Mouse (Mus musculus) embryonic facial prominence, embryonic 14.5 days (tissue): ENCODE data around the gene Steap3. TPM values are rescaled to one million over a fixed set of nuclear protein-coding genes. Genes with fewer than 3 reads are reported as not detected.

ENCODE experiments used
- ATAC-seq: fragments of 200-750 bp; cut with Nextera tagmentation; 2 replicates; pipeline ENCODE4 v1.8.0; 2017; ENCODE audit warnings: low read depth, moderate number of reproducible peaks, moderate TSS enrichment
- DNase-seq: peaks from one replicate; pipeline ENCODE4 v3.0.0-alpha.2; 2015; ENCODE audit warnings: low spot score
- H3K27ac ChIP-seq: fragments of 300-500 bp; sonication (generic); replicated peaks from 2 replicates; pipeline ENCODE4 v1.5.1; 2014; ENCODE audit warnings: low read depth, mild to moderate bottlenecking, low read length, moderate library complexity
- H3K27me3 ChIP-seq: fragments of 300-500 bp; sonication (generic); replicated peaks from 2 replicates; pipeline ENCODE4 v1.6.1; 2014; ENCODE audit warnings: low read length; ENCODE audit not compliant: control insufficient read depth, insufficient read depth
- H3K36me3 ChIP-seq: fragments of 300-500 bp; sonication (generic); 2 replicates; pipeline ENCODE4 v1.6.1; 2014; ENCODE audit warnings: low read length, mixed read lengths; ENCODE audit not compliant: control insufficient read depth, insufficient read depth
- H3K4me1 ChIP-seq: fragments of 300-500 bp; sonication (generic); 2 replicates; pipeline ENCODE4 v1.6.1; 2014; ENCODE audit warnings: antibody characterized with exemption, low read length; ENCODE audit not compliant: control insufficient read depth, insufficient read depth
- H3K4me2 ChIP-seq: fragments of 300-500 bp; sonication (generic); 2 replicates; pipeline ENCODE4 v1.6.1; 2014; ENCODE audit warnings: low read depth, mild to moderate bottlenecking, low read length, moderate library complexity, mixed read lengths
- H3K4me3 ChIP-seq: fragments of 300-500 bp; sonication (generic); 2 replicates; pipeline ENCODE4 v1.5.1; 2014; ENCODE audit warnings: low read depth, mild to moderate bottlenecking, low read length
- H3K9ac ChIP-seq: fragments of 300-500 bp; sonication (generic); 2 replicates; pipeline ENCODE4 v1.6.1; 2014; ENCODE audit warnings: low read depth, mild to moderate bottlenecking, low read length, moderate library complexity, mixed read lengths
- H3K9me3 ChIP-seq: fragments of 300-500 bp; sonication (generic); 2 replicates; pipeline ENCODE4 v1.6.1; 2016; ENCODE audit warnings: low read length; ENCODE audit not compliant: control insufficient read depth
- WGBS: fragments of 180-500 bp; shearing (Covaris S2); extraction: QIAGEN DNeasy Blood & Tissue Kit; methylation state at CpG from one replicate; pipeline ENCODE4 v1.1.7; 2014; 5-methylcytosine and 5-hydroxymethylcytosine counted together
- polyA plus RNA-seq: library from polyadenylated mRNA; unstranded; fragments of >200 nt; fragmentation: Nextera tagmentation; extraction: Ambion mirVana; gene quantifications from 2 replicates; pipeline ENCODE4 v1.2.1, GENCODE M21; 2014

Gene Steap3
- polyA plus RNA-seq, 1 experiment from 2014 or later = 12.9 TPM

DNA sequence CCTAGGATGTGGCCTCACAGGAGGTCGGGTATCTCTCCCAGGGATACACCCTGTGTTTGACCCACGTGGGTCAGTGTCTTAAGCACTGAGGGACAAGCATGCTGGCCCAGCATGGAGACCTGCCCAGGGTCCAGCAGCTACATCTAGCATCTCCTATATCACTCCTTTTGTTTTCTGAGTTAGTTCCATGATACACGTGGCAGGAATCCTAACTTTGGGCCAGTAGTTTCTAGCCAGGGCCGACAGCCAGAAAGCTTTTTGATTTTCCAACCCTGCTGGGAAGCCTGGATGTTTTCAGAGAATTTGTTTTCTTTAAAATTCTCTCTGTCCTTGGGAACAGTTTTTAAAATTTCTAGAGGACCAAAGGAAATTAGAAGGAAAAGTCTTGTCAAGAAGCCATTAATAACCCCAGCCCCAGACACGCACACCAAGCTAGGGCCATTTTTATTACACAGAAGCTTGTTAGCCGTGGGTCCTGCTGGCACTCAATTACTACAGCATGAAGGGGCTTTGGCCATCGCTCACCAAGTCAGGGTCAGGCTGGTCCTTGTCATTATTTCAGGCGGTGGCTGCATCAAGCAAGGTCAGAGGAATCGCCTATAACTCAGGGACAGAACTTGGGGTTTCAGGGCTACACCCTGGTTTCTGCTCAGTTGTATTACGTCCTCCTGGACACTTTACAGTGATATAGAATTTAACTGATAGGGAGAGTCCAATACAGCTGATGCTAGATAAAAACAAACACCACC is 42.6 kb downstream of the Steap3 start:
- DNase-seq (no peak), ATAC-seq (no peak)
- no peak overlapping the region for H3K4me2 ChIP-seq
- H3K36me3 ChIP-seq = no peaks in the 10 kb centered on the region
- no peaks in the 10 kb centered on the region for H3K27me3 ChIP-seq
- H3K27ac ChIP-seq = no peak overlapping the region
- WGBS = 75% methylated on average over 10 of the region's 10 CpGs
- peaks cover 4% of the 10 kb centered on the region; the same call in 1 of the 2 replicates for H3K4me1 ChIP-seq
- H3K9ac ChIP-seq = no peak overlapping the region
- H3K9me3 ChIP-seq = no peaks in the 10 kb centered on the region
- no peak overlapping the region for H3K4me3 ChIP-seq

DNA sequence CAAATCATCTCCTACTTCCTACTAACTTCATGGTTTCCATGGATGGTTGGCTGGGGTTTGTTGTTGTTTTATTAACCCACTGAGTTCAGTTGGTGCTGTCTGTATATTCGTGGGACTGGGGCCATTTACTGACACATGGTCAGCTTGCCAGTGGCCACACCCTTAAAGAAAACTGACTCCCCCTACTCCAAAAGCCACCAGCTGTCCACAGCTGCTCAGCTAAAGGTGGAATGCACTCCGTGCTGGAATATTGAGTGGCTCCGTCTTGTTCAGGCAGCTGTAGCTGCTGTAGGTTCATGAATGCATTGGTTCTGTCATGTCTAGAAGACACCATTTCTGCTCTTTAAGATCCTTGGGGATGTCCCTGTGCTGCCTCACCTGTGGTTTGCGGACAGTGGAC is 48.9 kb downstream of the Steap3 start:
- no peaks in the 10 kb centered on the region for H3K27me3 ChIP-seq
- no peaks in the 10 kb centered on the region for H3K36me3 ChIP-seq
- no peaks in the 10 kb centered on the region for H3K4me1 ChIP-seq
- H3K27ac ChIP-seq = no peak overlapping the region
- ATAC-seq = no peak; the same call in 1 of the 2 replicates
- peak; percentile 56 for DNase-seq
- no peak overlapping the region for H3K9ac ChIP-seq
- H3K9me3 ChIP-seq = no peaks in the 10 kb centered on the region
- WGBS = 60% methylated on average over 4 of the region's 4 CpGs
- H3K4me2 ChIP-seq = no peak overlapping the region
- no peak overlapping the region for H3K4me3 ChIP-seq

DNA sequence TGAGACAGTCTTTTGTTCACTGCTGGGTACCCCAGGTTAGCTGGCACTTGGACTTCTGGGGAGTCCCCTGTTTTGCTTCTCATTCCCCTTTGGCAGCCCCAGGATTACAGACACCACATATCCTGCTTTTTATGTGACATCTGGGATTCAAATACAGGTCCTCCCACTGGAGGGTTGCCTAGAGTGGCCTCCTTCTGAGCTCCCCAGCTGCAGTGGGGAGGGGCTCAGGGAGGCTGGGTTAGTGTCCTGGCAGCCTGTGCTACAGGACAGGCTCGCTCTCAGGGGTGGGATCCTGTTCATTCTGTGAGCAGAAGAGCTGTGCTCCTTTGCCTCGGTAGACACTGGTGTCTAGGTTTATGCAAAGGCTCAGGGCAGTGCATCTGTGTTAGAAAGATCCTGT is 51.2 kb downstream of the Steap3 start:
- no peak overlapping the region for H3K4me3 ChIP-seq
- H3K27me3 ChIP-seq = no peaks in the 10 kb centered on the region
- DNase-seq (peak; percentile 29), ATAC-seq (no peak)
- H3K27ac ChIP-seq = no peak overlapping the region
- H3K4me1 ChIP-seq = no peaks in the 10 kb centered on the region
- no peaks in the 10 kb centered on the region for H3K9me3 ChIP-seq
- H3K9ac ChIP-seq = no peak overlapping the region
- no peaks in the 10 kb centered on the region for H3K36me3 ChIP-seq
- WGBS = 35% methylated on average over 2 of the region's 2 CpGs
- no peak overlapping the region for H3K4me2 ChIP-seq

DNA sequence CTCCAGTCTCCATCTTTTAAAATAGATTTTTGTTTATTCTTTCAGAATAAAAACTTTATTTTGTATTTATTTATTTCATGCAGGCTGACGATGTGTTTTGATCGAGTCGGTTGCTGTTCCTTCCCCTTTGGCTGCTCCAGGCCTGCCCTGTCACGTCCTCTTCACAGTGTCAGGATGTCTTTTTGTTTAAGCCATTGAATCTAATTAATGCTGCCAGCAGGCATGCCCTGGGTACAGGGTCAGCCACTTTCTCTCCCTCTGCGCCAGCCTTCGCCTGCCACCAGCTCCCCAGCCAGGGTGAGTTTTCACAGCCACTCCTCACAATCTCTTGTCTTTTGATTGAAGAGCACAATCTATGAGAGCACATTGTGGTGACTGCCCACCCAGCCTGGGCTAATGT is 51.7 kb downstream of the Steap3 start:
- Histone ChIP-seq H3K4me1 (no peaks in the 10 kb centered on the region), H3K36me3 (no peaks in the 10 kb centered on the region), H3K9me3 (no peaks in the 10 kb centered on the region), H3K27ac (no peak overlapping the region), H3K9ac (no peak overlapping the region), H3K4me2 (no peak overlapping the region), H3K27me3 (no peaks in the 10 kb centered on the region), H3K4me3 (no peak overlapping the region)
- DNase-seq (no peak), ATAC-seq (no peak)
- 65% methylated on average over 6 of the region's 6 CpGs for WGBS

DNA sequence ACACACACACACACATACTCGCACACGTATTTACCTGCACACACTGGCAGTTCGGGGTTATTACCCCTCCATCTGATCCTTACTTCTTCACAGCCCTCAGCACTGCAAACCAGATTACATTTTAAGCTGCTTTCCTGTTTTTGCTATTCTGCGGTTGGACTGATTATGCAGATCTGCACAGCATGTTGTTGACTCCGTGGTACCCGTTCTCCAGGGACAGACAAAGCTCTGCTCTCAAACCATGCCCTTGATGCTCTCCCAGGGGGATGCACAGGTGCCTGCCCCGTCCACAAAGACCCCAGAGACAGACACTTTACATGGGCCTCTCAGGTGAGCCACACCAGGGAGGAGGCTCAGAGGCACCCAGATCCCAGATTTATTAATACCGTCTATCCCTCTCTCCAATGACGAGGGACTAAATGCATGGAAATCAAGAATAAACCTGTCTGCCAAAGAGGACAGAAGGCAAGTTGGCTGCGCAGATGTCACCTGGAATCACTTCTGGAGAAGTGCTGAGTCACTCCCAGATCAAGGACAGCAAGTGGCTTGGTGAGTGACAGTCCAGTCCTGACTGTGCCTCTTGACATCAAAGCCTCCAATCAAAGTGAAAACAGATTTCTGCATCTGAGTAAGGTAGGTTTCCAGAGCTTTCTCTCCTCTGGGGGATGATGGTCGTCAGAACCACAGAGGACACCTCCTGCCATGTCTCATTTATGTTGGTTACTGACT is 63.8 kb downstream of the Steap3 start:
- Histone ChIP-seq H3K36me3 (no peaks in the 10 kb centered on the region), H3K4me2 (no peak overlapping the region), H3K9ac (no peak overlapping the region), H3K27ac (no peak overlapping the region), H3K27me3 (no peaks in the 10 kb centered on the region), H3K4me1 (no peaks in the 10 kb centered on the region), H3K4me3 (no peak overlapping the region), H3K9me3 (no peaks in the 10 kb centered on the region)
- ATAC-seq = no peak
- DNase-seq = no peak
- WGBS = 64% methylated on average over 11 of the region's 11 CpGs

DNA sequence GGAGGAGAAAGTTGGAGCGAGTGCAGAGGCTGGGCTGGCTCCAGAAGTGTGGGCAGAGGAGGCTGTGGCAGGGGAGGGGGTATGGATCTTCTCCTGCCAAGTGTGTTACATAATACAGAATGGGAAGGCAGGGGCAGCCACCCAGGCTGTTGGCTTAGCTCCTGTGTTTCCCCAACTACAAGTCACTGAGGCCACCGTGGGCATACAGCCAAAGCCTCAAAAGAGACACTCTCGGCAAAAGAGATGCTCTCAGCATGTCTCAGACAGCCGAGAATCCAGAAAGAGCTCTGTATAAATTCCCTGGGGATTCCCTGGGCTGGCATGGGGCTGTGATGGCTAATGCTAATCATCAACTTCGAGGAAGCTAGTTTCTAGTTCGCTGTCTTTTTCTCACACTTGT is 64.9 kb downstream of the Steap3 start:
- Histone ChIP-seq H3K9ac (no peak overlapping the region), H3K9me3 (no peaks in the 10 kb centered on the region), H3K27me3 (no peaks in the 10 kb centered on the region), H3K27ac (no peak overlapping the region), H3K4me3 (no peak overlapping the region), H3K4me1 (no peaks in the 10 kb centered on the region), H3K36me3 (no peaks in the 10 kb centered on the region), H3K4me2 (no peak overlapping the region)
- ATAC-seq (no peak), DNase-seq (peak; percentile 88)
- 38% methylated on average over 6 of the region's 6 CpGs for WGBS

DNA sequence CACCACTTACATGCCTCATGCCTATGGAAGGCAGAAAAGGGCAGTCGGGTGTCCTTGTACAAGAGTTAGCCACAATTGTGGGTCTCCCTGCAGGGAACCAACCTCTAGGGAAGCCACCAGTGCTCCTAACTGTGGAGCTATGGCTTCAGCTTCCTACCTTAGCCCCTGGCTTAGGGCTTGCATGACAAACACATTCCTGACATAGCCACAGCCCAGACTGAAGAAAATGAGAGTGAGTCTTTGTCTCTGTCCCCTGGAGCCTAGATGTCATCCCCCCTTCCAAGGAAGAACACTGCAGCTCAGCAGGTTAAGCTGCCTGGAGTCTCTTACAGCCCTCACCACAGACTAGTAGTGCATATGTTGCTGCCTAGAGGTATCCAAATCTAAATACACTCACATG is 67.7 kb downstream of the Steap3 start:
- Histone ChIP-seq H3K9me3 (no peaks in the 10 kb centered on the region), H3K4me2 (no peak overlapping the region), H3K4me1 (no peaks in the 10 kb centered on the region), H3K9ac (no peak overlapping the region), H3K4me3 (no peak overlapping the region), H3K27me3 (no peaks in the 10 kb centered on the region), H3K27ac (no peak overlapping the region), H3K36me3 (no peaks in the 10 kb centered on the region)
- ATAC-seq = no peak
- 29% methylated on average over 1 of the region's 1 CpGs for WGBS
- DNase-seq = no peak

DNA sequence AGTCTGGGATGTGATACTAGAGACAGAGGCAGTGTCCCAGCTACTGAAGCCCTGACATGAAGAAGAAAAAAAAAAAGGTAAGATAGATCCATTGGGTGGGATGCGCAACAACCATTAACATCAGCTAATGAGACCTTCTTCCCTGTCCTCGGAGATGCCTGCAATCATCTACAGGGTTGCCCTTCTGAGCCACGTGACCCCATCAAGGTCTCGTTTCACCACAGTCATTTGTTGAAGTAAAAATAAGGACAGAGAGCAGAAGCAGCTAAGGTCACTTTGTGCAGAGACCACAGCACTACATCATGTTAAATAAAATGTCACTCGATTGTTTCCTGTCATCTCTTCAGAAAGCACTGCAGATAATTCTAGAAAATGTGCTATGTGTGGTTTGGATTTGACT is 68.7 kb downstream of the Steap3 start:
- no peak overlapping the region for H3K4me2 ChIP-seq
- H3K27ac ChIP-seq = no peak overlapping the region
- H3K4me1 ChIP-seq = no peaks in the 10 kb centered on the region
- no peaks in the 10 kb centered on the region for H3K9me3 ChIP-seq
- H3K27me3 ChIP-seq = no peaks in the 10 kb centered on the region
- no peaks in the 10 kb centered on the region for H3K36me3 ChIP-seq
- no peak for DNase-seq
- H3K4me3 ChIP-seq = no peak overlapping the region
- 77% methylated on average over 5 of the region's 5 CpGs for WGBS
- no peak overlapping the region for H3K9ac ChIP-seq
- no peak for ATAC-seq

DNA sequence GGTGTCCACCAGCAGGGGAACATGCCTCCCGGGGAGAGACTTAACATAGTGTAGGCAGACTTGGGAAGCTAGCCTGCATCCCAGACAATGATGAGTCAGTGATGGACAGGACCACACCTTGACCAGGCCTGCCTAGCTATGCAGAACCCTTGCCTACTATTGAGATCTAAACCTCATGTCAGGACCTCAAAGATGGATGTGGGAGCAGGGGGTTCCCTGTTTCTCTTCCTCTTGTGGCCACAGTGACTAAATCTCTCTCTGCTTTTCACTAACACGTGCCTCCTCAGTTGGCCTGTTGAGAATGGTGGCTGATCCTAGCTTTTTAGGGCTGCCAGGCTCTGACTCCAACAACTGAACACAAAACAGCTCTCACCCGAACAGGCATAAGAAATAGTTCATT is 70.0 kb downstream of the Steap3 start:
- H3K27ac ChIP-seq = no peak overlapping the region
- no peaks in the 10 kb centered on the region for H3K9me3 ChIP-seq
- H3K4me3 ChIP-seq = no peak overlapping the region
- no peaks in the 10 kb centered on the region for H3K36me3 ChIP-seq
- H3K4me2 ChIP-seq = no peak overlapping the region
- 53% methylated on average over 3 of the region's 3 CpGs for WGBS
- no peaks in the 10 kb centered on the region for H3K4me1 ChIP-seq
- DNase-seq (no peak), ATAC-seq (no peak)
- no peaks in the 10 kb centered on the region for H3K27me3 ChIP-seq
- no peak overlapping the region for H3K9ac ChIP-seq
